Mouse (Mus musculus) adrenal gland, postnatal 10 days (tissue): ENCODE measurements around the gene Vstm2l. TPM values are rescaled to one million over a fixed set of nuclear protein-coding genes. Genes with fewer than 3 reads are reported as not detected.

Experiments used
- DNase-seq: peaks from one replicate; pipeline ENCODE4 v3.0.0; 2021; ENCODE audit warnings: mixed read lengths
- total RNA-seq, 2 experiments: library from RNA; stranded (reverse); gene quantifications; 2 replicates each; pipeline ENCODE4 v1.2.3; 2021

Gene Vstm2l
- total RNA-seq, 2 experiments from 2014 or later, result 7.3 to 15.7 TPM

DNA sequence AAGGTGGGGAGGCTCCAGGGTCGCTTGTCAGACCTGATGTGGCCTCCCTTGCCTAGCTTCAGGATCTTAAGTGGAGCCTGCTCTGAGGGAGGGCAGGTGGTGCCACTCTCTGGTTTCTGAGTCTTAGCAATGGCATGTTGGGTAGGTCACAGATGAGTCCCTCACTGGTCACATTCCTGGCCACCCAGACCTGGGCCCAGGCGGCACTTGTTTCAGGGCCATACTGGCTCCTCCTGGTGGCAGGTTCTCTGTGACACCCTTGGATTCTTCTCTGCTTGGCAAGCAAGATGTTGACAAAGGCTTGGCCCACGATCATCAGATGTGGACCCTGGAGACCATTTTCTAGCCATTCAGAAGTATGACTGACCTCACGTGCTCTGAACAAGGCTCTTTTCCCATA is 18.2 kb downstream of the Vstm2l start:
- no peak for DNase-seq

GRCm38 (mm10) chr2:157935444-157936171 is 21.2 kb downstream of the Vstm2l start:
- DNase-seq, result no peak

- DNase-seq, result no peak
Observed at GRCm38 (mm10) chr2:157936676-157937075, 22.2 kb downstream of the Vstm2l start.

GRCm38 (mm10) chr2:157940586-157941185 is 26.2 kb downstream of the Vstm2l start:
- no peak for DNase-seq

DNA sequence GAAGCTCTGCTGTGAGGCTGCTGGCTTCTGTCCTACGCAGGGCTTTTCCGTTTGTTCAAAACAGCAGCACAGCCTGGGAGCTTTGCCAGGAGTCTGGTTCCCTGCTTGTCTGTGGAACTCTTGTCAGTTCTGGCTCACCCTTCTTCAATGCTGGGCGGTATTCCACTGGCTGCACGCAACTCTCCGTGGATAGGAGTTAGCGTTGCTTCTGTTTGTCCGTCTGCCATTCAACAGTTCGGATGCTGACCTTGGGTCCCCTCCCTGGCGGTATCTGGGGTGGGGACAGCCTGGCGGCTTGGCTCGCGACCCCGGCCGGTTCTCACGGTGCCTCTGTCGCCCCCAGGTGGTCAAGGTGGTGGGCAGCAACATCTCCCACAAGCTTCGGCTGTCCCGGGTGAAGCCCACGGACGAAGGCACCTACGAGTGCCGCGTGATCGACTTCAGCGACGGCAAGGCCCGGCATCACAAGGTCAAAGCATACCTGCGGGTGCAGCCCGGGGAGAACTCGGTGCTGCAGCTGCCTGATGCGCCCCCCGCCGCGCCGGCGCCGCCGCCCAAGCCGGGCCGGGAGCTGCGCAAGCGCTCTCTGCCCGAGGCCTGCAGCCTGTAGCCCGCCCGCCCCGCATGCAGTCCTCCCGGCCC is 29.2 kb downstream of the Vstm2l start:
- DNase-seq, result peak; percentile 82

- no peak for DNase-seq
Observed at GRCm38 (mm10) chr2:157944156-157944893, 29.9 kb downstream of the Vstm2l start.

DNA sequence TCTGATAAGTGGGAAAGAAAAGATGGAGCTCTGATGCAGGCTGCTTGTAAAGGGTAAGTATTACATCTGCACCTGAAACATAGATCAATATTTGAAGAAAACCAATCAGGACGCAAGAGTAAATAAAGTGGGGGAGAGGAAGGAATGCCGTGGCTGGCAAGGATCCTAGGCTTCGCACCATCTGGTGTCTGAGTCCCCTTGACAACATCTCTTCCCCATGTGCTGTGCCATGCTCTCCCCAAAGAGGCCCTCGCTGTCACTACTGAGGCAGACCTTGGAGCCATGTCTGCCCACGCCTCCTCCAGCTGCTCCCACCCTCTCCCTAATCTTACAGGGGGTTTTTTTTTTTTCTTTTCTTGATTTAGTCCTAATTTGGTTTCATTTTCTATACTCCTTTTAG is 39.5 kb downstream of the Vstm2l start:
- no peak for DNase-seq

DNA sequence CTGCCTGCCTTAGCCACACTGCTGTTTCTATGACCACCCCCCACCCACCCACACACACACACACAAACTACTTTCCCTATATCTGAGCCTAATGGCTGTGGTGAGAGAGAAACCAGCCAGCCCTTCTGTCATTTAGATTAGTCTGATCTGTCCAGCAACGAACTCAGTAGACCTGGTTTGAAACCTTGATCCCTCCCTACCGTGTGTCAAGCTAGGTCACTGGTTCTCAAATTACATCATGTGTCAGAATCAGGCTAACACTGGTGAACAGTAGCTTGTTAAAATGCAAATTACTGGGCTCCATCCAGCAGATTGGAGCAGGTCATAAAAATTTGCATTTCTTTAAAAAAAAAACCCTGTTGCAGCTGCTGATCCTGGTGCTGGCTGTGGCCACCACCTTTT is 43.3 kb downstream of the Vstm2l start:
- DNase-seq, result no peak

DNA sequence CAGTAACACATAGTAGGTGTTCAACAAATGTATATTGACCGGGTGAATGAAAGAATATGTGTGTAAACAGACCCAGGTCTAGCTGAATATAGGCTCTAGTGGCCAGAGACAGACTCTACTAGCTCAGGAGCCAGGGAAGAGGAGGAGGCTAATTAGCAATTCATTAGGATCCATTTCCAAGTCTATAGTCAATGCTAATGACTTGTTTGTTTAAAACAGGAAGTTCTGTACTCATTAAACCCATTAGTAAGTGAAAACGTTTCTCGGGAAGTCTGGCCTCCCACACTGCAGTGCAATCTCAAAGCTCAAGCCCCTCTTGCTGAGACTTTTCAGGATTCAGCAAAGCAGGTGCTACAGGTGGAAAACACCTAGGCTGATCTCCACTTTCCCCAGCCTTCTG is 53.4 kb downstream of the Vstm2l start:
- no peak for DNase-seq

- no peak for DNase-seq
Observed at GRCm38 (mm10) chr2:157970124-157970523, 55.7 kb downstream of the Vstm2l start.

DNA sequence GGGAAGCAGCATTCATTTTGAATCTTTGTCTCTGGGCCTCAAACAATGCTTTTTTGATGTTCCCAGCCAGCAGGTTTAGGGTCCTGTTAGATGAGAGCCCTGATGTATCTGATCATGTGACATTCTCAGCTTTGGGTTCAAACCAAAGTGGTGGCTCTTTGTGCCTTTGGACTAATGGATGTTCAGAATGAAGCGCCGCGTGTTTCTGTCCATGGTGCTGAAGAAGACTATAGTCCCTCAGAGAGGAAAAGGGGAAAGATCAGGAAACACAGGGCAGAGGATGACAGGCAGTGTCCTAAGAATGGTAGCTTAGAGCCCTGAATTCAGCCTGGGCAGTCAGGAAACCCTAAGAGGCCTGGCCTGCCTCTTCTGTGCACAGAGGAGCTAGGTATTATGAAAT is 56.2 kb downstream of the Vstm2l start:
- DNase-seq, result peak; percentile 81

- DNase-seq, result no peak
Observed at GRCm38 (mm10) chr2:157974604-157975501, 60.4 kb downstream of the Vstm2l start.

DNA sequence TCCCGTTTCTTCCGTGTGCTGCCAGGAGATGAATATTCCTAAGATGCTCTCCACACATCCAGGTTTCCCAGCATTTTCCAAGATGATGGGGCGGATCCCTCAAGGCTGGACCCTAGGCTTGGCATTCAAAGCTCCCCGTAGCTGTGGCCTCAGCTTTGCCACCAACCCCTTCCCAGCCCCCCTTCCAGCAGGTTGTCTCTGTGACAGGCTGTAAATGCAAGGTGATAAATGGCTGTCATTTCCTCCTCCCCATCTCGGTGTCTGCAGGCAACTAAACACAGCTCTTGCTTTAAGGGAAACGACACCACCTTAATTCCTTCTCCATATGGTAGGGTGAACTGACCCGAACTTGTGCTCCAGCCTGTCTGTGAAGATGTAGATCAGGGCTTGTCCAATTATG is 61.1 kb downstream of the Vstm2l start:
- no peak for DNase-seq

GRCm38 (mm10) chr2:157979241-157979640 is 64.8 kb downstream of the Vstm2l start:
- DNase-seq, result no peak

- no peak for DNase-seq
Observed at GRCm38 (mm10) chr2:157982727-157983126, 68.3 kb downstream of the Vstm2l start.

DNA sequence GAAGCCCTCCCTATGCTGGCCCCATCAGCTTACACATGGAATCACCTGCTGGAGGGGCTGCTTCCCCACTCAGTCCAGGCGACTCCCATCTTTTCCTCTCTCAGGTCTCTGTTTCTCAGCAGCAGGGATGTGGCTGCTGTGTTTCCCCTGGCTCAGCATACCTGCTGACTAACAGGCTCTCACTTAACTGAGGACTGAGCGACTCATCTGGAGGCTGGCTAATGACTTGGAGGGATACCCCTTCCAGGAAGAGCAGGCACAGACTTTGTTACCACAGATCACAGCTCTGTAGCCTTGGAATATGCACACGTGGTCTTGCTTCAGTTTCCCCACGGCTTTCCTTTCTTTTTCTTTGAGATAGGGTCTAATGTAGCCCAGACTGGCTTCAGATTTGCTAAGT is 68.8 kb downstream of the Vstm2l start:
- no peak for DNase-seq

GRCm38 (mm10) chr2:157985611-157986010 is 71.2 kb downstream of the Vstm2l start:
- DNase-seq, result no peak

DNA sequence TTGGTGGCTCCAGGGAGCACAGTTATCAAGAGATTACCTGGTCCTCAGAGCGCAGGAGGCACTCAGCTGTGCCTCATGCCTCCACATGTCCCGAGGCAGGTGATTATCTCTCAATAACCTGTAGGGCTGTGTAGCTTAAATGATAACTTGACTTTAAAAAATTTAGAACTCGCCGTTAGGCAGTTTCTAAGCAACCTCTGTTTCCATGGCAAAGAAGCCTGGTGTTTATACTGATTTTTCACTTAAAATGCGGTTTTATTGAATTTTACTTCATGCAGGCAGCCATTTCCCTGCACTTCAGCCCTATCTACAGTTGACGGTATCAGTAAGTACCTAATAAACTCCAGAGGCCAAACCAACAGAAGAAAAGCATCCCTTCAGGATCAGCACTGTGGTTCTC is 71.8 kb downstream of the Vstm2l start:
- no peak for DNase-seq

DNA sequence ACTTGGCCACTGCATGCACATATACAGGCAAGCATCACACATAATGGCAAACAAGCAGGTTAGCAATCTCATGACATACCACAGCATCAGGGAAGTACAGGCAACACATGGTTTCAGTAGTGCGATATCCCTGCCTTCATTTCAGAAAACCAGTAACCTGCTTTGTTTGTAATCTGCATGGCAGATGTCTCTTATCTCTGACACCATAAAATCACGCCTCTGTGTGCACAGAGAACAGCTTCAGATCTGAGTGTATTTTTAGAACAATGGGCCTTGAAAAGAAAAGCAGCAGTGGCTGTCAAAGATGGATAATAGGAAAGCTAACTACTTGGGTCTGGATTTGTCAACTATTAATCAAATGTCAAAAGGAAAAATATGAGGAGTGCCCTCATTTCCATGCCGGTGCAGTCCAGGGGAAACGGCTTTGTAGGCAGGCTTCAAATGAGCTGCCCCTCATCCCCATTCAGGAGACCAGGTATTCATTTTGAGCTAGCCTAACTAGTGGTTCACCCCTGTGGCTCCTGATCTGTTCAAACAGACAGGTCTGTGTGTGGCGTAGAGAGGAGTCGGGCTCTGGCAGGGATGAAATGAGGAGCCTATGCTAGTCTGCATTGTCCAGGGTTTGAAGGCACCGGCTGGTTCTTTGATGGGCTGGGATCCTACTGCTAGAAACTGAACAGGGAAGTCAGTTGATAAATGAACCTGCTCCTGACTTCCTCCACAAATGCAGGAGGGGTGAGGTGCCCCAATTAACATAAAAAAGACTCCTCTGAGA is 74.2 kb downstream of the Vstm2l start:
- DNase-seq, result no peak

DNA sequence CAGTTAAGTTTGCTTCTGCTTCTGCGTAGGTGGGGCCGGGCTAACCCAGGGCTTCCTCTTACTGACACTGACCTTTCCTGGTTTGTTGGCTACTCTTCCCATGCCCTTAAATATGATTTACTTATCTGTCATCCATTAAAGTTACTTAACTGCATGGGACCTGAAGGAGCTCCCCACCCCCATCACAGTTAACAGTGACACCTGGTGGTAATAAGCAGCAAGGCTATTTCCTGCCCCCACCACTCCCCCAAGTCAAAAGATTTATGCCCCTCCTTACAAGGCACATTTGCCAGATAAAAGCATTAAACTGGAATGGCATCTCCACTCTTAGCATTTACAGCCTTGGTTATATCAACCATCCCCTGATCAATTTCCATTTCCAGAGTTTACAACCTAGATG is 75.5 kb downstream of the Vstm2l start:
- DNase-seq, result peak; percentile 16

DNA sequence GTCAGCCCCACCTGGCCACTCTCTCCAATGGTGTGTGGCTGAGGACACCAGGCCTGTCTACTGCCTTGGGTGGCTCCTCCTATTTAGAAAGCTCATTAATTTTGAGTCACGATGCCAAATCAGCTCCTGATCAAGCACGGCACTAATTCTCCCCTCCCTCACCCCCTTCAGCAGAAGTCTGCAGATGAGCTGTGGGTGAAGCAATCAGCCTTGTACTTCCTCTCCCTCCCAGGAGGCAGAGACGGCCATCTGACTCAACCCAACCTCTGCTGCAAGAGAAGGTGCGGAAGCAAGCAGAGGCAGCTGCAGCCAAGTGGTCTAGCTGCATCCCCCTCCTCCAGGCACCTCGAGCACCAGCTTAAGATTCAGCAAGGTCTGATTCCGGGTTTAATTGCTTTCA is 76.6 kb downstream of the Vstm2l start:
- no peak for DNase-seq
